Mouse (Mus musculus) layer of hippocampus, adult 18-20 months (tissue): Measurements from ENCODE around the gene Itga9. TPM values are rescaled to one million over a fixed set of nuclear protein-coding genes. Genes with fewer than 3 reads are reported as not detected.

ENCODE experiments used
- DNase-seq, 2 experiments: peaks; one replicate each; pipeline ENCODE4 v3.0.0; 2022; ENCODE audit warnings: low spot score in 2 of 2
- total RNA-seq, 2 experiments: library from RNA; stranded (reverse); gene quantifications; 2 replicates each; pipeline ENCODE4 v1.2.3; 2021

Itga9 gene
- total RNA-seq, 2 experiments from 2014 or later, result 2.5 to 5.4 TPM

- DNase-seq, result no peak
Observed at GRCm38 (mm10) chr9:118939831-118940230, 333.3 kb downstream of the Itga9 start.

- DNase-seq, result no peak
Observed at GRCm38 (mm10) chr9:118940591-118941207, 334.2 kb downstream of the Itga9 start.

GRCm38 (mm10) chr9:118942030-118942429, 335.5 kb downstream of the Itga9 start:
- DNase-seq, result no peak

- no peak for DNase-seq
Observed at GRCm38 (mm10) chr9:118943941-118944340, 337.5 kb downstream of the Itga9 start.

GRCm38 (mm10) chr9:118944388-118944787, 337.9 kb downstream of the Itga9 start:
- no peak for DNase-seq

- DNase-seq, result no peak
Observed at GRCm38 (mm10) chr9:118948486-118948885, 342.0 kb downstream of the Itga9 start.

GRCm38 (mm10) chr9:118949124-118949523, 342.6 kb downstream of the Itga9 start:
- DNase-seq, result no peak

- DNase-seq, result no peak
Observed at GRCm38 (mm10) chr9:118949654-118950053, 343.2 kb downstream of the Itga9 start.

- no peak for DNase-seq
Observed at GRCm38 (mm10) chr9:118950061-118950460, 343.6 kb downstream of the Itga9 start.

Other genes starting within 250 kb of the Itga9 start
- gene Eomes, start 128.5 kb upstream of the Itga9 start, total RNA-seq, result under 1 TPM; 0.15 to 0.27 TPM
- gene Golga4, start 100.4 kb upstream of the Itga9 start, total RNA-seq, result 10 to 100 TPM; 81.1 to 82.8 TPM